ENCODE assay signal across 11 mouse cellular contexts in the genomic region with DNA sequence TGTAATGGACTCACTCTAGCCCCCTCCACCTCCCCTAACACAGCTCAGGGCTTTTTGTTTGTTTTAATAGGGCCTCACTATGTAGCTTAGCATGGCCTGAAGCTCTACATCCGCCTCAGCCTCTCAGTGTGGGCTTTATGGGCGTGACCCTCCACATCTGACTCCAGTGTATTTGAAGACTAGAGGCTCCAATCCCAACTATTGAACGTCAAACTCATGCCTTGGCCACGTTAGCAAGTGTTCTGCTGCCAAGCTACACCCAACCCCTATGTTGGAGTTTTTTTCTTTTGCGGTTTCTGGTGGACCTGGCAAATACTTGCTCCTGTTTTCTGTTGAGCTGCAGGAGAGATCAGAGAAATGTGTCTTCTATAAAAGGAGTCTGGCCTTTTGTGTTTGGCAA.
"Had no signal": no experiment of that assay in that cellular context is flagged by ENCODE, and none has a peak within 500 bp of the region (broad histone marks: within the 10 kb centered on the region; RNA-seq: fewer than 3 reads in every experiment).

No protein-coding gene starts in this region.

- DNase-seq: kidney, adult 8-10 months; kidney, postnatal 10 days; kidney, postnatal 4 days; lung, adult 18-20 months; thymus, postnatal 14 days had no signal

- H3K9ac ChIP-seq: limb, embryonic 13.5 days; liver, embryonic 14.5 days; midbrain, embryonic 12.5 days; neural tube, embryonic 12.5 days had no signal

- H3K4me3 ChIP-seq: layer of hippocampus, adult 2 months; limb, embryonic 13.5 days; midbrain, embryonic 12.5 days; neural tube, embryonic 12.5 days had no signal

- H3K9me3 ChIP-seq: limb, embryonic 13.5 days; midbrain, embryonic 12.5 days; neural tube, embryonic 12.5 days had no signal

- H3K36me3 ChIP-seq: limb, embryonic 13.5 days; midbrain, embryonic 12.5 days; neural tube, embryonic 12.5 days had no signal

- H3K27ac ChIP-seq: layer of hippocampus, adult 2 months; limb, embryonic 13.5 days; liver, embryonic 14.5 days; midbrain, embryonic 12.5 days; neural tube, embryonic 12.5 days had no signal

- ATAC-seq: midbrain, embryonic 16.5 days had no signal

- H3K4me2 ChIP-seq: limb, embryonic 13.5 days; midbrain, embryonic 12.5 days; neural tube, embryonic 12.5 days had no signal
